Mouse (Mus musculus): ENCODE results near the gene Rbm6.
A peak's percentile ranks its signal among the peaks of the same experiment; 100 is the strongest.

Gene Rbm6

GRCm38 (mm10) chr9:107880411-107880810, 7.4 kb upstream of the Rbm6 start:
- DNase-seq (ENCODE audit: low spot score), result no peak

DNA sequence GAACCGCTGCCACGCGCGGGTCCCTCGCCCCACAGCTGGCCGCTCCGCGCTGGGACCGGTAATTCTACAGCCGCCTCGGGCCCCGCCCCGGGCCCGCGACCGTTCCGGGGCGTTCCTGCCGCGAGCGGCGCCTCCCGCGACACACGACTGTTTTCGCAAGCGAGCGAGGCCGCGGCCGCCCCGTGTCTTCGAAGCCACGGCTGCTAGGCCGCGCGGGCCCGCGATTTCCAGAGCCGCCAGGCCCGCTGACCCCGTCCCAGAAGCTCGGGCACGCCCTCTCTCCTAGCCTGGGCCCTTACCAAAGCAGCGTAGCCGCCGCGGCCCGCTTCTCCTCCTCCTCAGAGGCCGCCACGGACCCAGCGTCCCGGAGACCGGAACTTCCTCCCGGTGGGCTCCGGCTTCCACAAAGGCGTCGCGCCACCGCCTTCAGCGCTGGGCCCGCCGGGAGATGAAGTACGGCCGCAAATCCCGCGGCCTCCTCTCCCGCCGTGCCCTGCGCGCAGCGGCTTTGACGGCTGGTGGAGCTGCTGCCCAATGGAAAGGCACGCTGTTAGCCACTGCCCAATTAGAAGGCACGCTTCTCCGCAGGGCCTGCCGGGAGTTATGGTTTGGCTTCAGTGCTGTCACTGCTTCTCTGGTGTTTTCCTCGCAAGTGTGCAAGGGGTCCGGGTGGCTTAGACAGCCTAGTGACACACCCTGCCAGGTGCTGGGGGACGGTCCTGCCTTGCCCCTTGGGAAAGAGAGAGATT, 513 bp downstream of the Rbm6 start:
- peak; percentile 97 for DNase-seq (ENCODE audit: low spot score)

DNA sequence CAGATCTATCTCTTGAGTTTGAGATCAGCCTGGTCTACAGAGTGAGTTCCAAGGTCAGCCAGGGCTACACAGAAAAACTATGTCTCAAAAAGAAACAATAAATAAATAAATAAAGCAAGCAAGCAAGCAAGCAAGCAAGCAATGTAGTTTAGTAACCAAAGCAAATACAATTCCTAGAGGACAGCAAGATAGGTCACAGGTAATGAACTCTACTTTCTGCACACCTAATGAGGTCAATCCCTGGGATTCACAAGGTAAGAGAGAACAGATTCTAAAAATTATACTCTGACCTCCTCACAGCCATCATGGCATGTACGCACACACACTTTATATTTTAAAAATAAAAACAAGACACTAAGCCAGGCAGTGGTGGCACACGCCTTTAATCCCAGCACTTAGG, 7.0 kb downstream of the Rbm6 start:
- DNase-seq (ENCODE audit: low spot score), result no peak

DNA sequence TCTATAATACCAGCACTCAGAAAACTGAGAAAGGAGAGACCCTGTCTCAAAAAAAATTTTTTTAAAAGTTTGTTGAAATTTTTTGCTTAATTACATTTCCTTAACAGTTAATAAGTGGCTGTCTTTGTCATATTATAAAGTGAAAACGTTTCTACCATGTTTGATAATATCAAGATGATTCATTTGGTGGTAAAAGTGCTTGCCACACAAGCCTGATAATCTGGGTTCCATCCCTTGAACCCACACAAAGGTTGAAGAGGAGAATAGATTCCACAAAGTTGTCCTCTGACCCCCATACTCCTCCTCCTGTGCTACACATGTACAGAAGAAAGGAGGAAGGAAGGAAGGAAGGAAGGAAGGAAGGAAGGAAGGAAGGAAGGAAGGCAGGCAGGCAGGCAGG, 8.5 kb downstream of the Rbm6 start:
- DNase-seq (ENCODE audit: low spot score), result no peak

- DNase-seq (ENCODE audit: low spot score), result no peak
These were observed 14.7 kb downstream of the Rbm6 start for GRCm38 (mm10) chr9:107858343-107858742.

GRCm38 (mm10) chr9:107848922-107849321, 24.1 kb downstream of the Rbm6 start:
- no peak for DNase-seq (ENCODE audit: low spot score)

- DNase-seq (ENCODE audit: low spot score), result no peak
These were observed 30.3 kb downstream of the Rbm6 start for GRCm38 (mm10) chr9:107842709-107843108.

DNA sequence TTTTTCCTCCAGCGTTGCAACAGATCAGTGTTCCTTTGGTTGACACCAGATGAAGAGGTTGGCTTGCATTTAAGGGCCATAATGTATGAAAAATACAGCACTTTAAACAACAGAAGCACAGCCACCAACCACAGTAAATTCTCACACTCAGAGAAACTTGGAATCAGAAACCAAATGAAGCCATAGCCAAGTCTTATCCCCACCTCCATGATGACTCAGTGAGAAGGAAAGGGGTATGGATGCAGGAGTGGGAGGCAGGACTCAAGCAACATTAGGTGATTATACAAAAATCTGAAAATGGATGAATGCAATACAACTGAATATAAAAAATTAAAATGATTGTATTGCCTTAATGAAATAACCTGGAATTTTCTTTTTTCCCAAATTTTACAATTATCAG, 34.2 kb downstream of the Rbm6 start:
- DNase-seq (ENCODE audit: low spot score), result no peak

DNA sequence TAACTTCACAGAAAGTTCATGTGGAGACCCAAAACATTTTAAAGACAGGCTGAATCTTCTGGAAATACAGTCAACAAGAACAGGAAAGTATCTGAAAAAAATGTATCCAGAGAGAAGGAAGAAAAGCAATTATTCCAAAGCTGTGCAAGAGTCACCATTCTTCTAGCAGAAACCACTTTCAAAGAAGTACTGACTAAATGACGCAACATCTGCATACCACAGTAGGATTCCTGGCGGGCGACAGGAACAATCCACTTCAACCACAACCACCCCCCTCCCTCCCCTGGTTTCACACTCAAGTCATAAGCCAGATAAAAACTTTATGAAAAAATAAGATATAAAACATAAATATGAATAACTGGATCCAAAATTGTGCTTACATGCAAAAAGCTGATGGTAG, 39.2 kb downstream of the Rbm6 start:
- no peak for DNase-seq (ENCODE audit: low spot score)

- DNase-seq (ENCODE audit: low spot score), result no peak
These were observed 41.3 kb downstream of the Rbm6 start for GRCm38 (mm10) chr9:107831765-107832164.

DNA sequence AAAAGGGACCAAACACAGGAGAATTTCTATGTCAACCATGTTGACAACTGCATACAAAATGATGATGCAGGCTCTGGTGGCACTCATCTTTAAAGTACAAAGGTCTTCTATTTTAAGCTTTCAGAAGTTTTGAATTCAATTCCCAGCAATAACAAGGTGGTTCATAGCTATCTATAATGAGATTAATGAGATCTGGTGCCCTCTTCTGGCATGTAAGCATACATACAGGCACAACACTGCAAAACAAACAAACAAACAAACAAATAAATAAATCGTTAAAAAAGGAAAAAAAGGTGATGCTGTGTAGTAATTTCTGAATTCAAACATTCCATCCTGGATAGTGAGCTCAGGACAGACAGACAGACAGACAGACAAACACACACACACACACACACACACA, 60.9 kb downstream of the Rbm6 start:
- no peak for DNase-seq (ENCODE audit: low spot score)

DNA sequence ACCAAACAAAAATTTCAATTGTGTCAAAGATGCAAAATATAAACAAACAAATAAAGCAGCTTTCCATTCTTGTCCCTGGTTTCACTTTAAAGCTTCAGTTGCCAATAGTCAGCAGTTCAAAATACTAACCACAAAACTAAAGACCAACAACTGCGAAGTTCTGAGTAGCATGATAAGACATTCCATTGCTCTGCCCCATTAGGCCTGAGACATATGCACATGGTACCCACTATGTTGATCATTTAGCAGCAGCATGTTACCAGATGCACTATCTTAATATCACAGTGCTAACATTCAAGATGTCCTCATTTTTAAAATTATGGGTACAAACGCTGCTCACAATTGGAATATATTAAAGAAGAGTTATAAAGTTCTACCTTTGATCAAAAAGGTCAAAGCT, 62.1 kb downstream of the Rbm6 start:
- no peak for DNase-seq (ENCODE audit: low spot score)

GRCm38 (mm10) chr9:107791714-107792113, 81.3 kb downstream of the Rbm6 start:
- no peak for DNase-seq (ENCODE audit: low spot score)

- DNase-seq (ENCODE audit: low spot score), result no peak
These were observed 90.4 kb downstream of the Rbm6 start for GRCm38 (mm10) chr9:107782536-107783203.

- no peak for DNase-seq (ENCODE audit: low spot score)
These were observed 96.2 kb downstream of the Rbm6 start for GRCm38 (mm10) chr9:107776809-107777208.

DNA sequence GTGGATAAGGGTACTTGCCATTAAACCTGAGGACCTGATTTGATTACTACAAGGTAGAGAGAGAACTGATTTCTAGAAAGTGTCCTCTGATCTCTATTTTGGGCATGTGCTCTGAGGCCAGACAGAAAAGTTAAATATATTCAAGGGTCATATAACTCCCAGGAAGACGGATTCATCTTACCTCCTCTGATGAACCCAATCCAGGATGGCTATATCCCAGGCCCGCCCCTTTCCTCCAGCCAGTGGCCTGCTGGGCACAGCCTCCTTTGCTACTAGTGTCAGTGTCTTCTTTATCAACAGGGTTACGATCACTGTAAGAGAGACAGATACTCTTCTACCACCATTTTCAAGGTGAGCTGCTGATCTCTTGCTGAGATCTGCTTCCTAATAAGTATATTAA, 98.6 kb downstream of the Rbm6 start:
- DNase-seq (ENCODE audit: low spot score), result no peak

DNA sequence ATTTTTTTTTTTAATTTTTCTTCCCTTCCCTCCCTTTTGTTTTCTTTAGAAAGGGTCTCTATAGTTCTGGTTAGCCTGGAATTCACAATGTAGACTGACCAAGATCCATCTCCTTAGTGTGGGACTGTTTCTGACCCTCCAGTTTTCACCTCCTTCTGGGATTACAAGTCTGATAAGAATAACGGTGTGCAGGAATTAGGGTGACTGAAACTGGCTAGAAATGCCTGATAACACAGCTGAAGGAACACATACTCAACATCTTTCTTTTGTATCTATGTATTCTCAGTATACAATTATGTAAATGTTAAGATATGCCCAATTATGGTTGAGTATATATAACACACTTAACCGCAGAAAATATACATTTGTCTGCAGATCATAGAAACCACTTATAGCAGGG, 101.3 kb downstream of the Rbm6 start:
- DNase-seq (ENCODE audit: low spot score), result no peak

DNA sequence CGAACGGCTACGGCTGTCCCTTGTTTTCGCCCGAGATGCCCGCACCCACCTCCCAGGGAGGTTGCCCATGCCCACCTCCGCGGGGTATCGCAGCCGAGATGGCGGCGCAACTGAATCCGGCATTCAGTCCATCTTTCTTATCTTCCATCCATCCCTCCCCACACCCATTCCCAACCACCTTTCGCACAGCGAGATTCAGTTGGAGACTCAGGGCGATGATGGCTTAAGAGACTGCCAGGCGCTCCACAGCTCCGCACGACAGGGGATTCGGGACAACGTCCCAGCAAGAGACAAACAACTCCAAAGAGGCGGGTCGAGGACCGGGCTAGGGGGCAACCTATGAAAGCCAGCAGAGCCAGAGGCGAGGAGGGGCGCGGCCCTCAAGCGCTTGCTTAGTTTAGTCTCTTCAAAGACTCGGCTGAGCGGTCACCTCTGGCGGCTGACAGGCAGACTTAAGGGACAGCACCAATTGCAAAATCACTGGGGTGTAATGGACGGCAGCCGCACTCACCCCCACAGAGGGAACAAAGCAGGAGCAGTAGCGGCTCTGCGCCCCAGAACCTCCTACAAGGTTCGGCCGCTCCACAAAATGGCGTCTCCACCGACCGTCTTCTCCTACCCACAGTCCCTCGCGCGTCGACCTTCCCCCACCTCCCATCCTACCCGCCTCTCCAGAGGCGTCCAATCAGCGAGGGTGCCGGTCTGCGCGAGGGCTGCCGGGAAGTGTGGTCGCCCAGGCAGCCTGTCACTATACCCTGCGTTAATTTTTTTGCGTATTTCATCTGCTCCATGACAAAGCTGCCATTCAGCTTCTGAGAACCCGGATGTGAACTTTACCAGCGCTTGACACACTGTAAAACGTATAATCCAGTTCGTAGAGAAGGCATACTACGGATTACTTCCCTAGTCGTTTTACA, 102.4 kb downstream of the Rbm6 start, which contains the start of gene Rbm5:
Gene Rbm5, minus strand, starts transcription at position 623 of the 917 bp plus-strand sequence.
- DNase-seq (ENCODE audit: low spot score), result peak; percentile 95

- DNase-seq (ENCODE audit: low spot score), result no peak
These were observed 103.0 kb downstream of the Rbm6 start for GRCm38 (mm10) chr9:107770037-107770373.

DNA sequence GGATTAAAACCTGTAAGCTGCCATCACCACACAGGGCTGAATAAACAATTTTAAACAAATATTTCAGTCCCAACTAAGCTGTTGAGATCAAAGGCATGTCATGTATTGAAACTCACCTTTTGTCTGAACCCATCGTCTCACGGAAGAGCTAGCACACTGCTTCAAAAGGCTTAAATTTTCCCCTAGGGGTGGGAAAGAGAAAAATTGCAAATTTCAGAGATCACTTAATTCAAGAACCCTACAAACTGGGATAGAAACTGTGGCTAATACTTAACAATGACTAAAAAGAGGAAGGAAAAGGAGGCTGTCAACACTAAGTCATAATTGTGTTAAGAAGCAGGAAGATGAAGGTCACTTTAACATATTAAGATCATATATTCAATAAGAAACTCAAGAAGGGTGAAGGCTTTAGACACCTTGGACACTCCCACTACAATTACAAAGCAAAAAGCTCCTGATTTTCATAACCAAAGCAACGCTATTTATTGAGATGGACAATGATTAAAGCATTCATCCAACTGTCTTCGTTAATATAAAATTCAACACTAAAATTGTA, 103.5 kb downstream of the Rbm6 start:
- no peak for DNase-seq (ENCODE audit: low spot score)

- no peak for DNase-seq (ENCODE audit: low spot score)
These were observed 104.2 kb downstream of the Rbm6 start for GRCm38 (mm10) chr9:107768851-107769250.

DNA sequence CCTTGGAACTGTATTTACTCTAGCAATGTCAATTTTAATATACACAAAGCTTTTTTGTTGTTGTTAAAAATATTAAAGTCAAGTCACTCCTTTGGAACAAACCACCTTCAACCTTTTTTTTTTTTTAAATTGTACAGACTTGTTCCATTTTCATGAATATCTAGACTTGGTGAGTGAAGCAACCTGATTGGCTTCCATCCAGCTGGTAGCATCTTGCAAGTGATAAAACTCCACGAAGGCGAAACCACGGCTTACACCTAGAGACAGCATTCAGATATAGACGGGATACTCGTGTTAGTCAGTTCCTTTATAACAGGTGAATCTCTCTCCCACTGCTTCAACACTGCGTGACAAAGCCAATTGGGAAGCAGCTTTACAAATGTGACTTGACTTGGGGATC, 113.4 kb downstream of the Rbm6 start:
- DNase-seq (ENCODE audit: low spot score), result no peak

DNA sequence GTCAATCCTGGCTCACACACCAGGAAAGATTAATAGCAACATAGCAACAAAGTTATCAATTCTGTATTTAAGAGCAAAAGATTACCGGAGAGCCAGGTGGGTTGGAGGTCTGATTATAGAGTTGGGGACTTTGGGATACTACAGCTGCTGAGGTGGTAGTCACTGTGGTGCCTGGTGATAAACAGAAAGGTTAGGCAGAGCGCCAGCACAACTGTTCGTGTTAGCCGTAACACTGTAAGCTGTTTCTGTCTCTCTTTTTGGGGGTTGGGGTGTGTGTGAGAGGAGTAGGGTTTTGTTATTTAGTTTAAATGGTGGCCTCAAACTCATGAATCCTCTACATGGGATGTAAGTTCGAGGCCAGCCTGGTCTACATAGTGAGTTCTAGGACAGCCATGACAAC, 122.7 kb downstream of the Rbm6 start:
- no peak for DNase-seq (ENCODE audit: low spot score)
